Mouse (Mus musculus) kidney, adult 9 months (tissue): Measurements from ENCODE around the gene Mia2.
"Not testable (repeated sequence)": the region's sequence is repeated elsewhere in the genome, so short reads cannot be mapped to it uniquely, and the experiment has no call there.

Source experiments
- DNase-seq: peaks from one replicate; pipeline ENCODE4 v3.0.0; 2022

The Mia2 gene

GRCm38 (mm10) chr12:59095104-59096025 is at the start of gene Mia2:
Mia2 (plus strand) TSS chr12:59095799.
- peak; percentile 91 for DNase-seq

DNA sequence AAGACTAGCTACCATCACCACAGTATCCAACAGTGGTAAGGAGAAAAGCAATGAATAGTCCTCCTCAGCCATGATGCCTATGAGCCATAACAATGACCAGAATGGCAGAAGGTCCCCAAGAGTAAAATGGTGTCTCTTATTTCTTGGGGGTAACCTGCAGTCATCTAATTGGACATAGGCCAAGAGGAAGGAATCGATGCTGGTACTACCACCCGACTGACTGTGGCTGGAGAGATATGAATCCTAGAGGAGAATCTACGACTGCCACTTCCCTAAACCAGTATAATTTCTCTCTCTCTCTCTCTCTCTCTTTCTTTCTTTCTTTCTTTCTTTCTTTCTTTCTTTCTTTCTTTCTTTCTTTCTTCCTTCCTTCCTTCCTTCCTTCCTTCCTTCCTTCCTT is 43.1 kb upstream of the Mia2 start:
- no peak for DNase-seq

DNA sequence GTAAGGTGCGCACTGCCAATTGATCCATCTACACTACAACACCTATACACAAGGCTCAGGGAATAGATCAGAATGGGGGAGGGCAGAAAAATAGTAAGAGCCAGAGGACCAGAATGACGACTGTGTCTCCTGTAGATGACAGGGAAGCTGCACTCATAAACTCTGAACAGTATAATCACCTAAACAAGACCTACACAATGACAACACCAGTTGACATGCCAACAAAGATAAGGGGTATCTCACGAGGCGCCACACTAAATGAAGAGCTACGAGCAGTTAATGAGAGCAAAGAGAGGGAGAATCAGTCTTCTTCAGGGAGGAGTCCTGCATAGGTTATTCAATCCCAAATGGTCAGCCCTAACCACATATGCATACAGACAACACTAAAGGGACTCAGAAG is 42.4 kb upstream of the Mia2 start:
- no peak for DNase-seq

DNA sequence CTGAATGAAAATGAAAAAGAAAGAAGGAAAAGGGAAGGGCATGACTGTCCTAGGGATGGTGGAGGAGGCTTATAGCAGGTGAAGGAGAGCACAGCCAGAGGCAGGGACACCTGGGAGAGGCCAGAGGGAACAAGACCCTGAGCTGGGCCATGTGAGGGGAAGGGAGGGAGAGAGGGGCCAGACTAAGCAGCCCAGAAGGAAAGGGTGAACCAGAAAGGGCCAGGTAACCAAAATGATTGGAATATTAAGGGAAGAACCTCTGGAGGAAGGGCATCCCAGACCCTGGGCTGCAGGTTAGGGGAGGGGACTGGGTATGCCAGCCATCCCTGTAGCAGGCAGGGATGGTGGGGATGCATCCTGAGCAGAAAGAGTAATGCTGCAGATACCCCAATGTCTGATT is 41.6 kb upstream of the Mia2 start:
- no peak for DNase-seq

DNA sequence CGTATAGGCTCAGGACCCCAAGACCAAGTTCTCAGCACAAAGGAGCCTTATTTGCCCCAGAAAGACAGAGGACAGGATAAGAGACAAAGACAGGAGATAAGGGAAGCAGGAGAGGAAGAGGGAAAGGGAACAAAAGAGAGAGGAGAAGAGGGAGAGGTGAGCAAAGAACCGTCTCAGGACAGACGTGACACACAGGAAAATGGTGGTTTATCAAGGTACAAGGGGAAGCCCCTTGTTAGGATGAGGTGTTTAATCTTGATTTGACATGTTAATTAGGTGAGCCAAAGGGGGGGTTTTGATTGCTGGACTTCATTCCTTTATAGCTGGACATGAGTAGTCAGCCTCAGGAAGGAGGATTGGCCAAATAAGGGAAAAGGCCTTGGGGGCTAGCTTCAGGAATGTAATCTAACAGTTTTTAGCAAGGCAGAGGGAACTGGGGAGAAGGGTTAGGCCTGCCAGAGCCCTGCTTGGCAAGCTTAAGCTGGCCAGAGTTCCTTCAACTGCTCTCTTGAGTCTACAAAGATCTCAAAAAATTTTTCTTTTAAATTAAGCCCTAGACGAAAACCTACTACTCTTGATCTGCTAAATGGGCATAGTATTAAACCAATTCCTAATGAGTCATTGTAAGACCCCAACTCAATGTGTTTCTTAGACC is 40.3 kb upstream of the Mia2 start:
- DNase-seq: no peak

- no peak for DNase-seq
Observed at GRCm38 (mm10) chr12:59056222-59056621, 39.4 kb upstream of the Mia2 start.

DNA sequence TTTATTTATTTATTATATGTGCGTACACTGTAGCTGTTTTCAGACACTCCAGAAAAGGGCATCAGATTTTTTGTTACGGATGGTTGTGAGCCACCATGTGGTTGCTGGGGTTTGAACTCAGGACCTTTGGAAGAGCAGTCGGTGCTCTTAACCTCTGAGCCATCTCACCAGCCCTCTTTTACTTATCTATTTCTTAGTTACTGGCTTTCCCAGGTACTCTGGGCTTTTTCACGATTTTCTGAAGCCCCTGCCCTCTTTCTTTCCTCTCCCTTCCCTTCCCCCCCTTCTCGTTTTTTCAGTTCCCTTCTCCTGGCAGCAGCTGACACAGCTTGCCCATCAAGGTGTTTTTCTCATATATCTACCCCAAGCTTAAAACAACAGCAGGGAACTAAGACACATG is 37.4 kb upstream of the Mia2 start:
- not testable (repeated sequence) for DNase-seq

DNA sequence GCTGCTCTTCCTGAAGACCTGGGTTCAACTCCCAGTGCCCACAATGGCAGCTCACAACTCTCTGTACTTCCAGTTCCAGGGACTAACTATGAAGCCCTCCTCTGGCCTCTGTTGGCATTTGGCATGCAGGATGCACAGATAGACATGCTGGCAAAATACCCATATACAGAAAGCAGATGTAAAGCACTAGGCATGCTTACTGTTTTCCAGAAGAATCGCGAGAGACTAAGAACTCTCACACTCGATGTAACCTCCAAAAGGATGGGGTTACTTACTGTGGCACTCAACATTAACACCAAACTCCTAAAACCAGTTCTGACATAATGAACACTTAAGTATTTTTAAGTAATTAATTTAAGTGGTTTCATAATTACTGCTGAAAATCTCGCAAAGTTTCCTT is 35.3 kb upstream of the Mia2 start:
- DNase-seq: no peak

DNA sequence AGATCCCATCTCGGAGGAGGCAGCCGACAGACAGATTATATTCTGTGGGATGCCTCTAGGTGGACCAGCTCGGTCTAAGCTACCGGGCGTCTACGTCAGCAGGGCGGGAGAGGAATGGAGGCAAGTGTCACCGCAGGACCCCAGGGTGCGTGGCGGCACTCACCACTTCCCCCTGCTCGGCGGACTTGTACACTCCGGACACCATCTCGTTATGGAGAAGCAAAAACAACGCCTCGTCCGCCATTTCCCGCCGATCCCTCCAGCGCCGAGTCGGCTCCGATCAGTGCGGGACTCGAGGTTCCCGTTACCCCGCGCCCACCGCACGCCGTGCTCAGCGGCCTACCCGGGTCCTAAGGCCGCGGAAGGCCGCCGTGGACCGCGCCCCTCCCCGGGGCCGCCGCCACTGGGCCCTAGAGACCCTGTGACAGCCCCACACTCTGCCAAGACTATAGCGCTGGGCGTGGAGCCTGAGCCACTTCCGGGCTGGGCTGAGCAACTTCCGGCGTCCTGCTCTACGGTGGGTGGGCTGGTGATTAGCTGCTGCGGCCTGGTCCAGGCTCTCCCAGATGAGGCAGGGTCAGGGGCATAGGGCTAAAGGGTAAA is 34.5 kb upstream of the Mia2 start, which contains the start of gene Trappc6b:
Gene Trappc6b, minus strand, starts transcription at position 480 of the 603 bp plus-strand sequence.
- peak; percentile 76 for DNase-seq

DNA sequence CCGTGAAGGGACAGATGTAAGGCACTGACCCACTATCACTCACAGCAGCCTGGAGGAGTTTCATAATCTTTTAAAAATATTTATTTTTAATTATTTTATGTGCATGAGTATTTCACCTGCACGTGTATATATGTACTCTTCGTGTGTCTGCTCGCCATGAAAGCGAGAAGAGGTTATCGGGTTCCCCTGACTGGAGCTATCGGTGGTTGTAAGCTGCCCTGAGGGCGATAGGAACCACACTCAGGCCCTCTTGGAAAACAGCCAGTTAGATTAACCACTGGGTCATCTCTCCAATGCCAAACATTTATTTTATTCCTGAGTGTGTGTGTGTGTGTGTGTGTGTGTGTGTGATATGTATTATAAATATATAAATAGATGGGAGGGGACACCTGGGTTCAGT is 30.8 kb upstream of the Mia2 start:
- no peak for DNase-seq

GRCm38 (mm10) chr12:59065776-59066175 is 29.8 kb upstream of the Mia2 start:
- no peak for DNase-seq

GRCm38 (mm10) chr12:59066448-59067077 is 29.0 kb upstream of the Mia2 start, which contains the start of gene Pnn:
Pnn (plus strand) TSS chr12:59066884.
- DNase-seq: peak; percentile 98

DNA sequence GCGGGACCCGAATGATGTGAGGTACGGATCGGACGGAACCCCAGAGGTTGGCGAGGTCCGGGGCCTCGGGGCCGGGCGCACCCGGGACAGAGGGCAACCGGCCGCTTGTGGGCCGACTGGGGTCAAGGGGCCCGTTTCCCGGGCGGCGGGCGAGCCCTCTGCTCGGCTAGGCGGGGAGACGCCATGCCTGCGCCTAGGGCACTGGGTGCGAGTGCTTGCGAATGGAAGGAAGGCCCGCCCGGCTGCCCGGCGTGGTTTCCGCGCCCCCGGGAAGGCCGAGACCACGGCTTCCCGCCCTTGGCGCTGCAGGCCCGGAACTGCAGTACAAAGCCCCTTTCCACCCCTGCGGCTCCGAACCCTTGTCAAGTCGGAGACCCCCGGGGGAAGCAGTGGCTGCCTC is 28.5 kb upstream of the Mia2 start:
- DNase-seq: no peak

DNA sequence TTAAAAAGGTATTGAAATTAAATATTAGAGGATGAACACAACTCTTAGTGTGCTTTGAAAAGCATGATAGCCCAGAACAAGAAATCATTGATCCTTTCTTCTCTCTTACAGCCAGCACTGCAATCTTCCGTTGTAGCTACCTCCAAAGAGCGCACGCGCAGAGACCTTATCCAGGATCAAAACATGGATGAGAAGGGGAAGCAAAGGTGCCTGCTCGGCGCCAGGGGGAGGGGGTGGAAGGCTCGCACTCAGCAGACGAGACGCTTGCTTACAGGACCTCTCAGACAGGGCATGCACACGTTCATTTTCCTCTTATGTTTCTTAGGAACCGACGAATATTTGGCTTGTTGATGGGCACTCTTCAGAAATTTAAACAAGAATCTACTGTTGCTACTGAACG is 26.8 kb upstream of the Mia2 start:
- no peak for DNase-seq

DNA sequence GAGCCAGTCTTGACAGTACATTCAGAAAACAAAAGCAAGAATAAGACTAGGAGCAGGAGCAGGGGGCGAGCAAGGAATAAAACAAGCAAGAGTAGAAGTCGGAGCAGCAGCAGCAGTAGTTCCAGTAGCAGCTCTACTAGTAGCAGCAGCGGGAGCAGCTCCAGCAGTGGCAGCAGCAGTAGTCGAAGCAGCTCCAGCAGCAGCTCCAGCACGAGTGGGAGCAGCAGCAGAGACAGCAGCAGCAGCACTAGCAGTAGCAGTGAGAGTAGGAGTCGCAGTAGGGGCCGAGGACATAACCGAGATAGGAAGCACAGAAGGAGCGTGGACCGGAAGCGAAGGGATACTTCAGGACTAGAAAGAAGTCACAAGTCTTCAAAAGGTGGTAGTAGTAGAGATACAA is 23.3 kb upstream of the Mia2 start:
- DNase-seq: no peak

GRCm38 (mm10) chr12:59074052-59074451 is 21.5 kb upstream of the Mia2 start:
- DNase-seq: no peak

DNA sequence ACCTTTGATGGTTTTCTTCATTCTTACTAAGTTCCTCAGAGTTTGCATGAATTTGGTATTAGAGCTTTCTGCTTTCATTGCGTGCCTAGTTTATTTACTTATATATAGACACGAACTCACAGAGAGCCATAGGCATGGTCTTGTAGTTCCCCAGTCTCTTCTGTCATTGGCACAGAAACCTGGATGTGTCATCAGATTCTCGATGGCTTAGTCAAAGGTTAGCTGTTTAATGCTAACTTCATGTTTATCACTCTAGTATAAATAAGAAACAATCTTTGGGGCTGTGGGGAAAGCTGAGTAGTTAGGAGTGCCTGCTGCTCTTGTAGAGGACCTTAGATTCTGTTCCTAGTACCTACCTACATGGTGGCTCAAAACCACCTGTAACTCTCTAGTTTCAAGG is 18.6 kb upstream of the Mia2 start:
- no peak for DNase-seq

GRCm38 (mm10) chr12:59077883-59078282 is 17.7 kb upstream of the Mia2 start:
- no peak for DNase-seq

GRCm38 (mm10) chr12:59080461-59080860 is 15.1 kb upstream of the Mia2 start:
- no peak for DNase-seq

DNA sequence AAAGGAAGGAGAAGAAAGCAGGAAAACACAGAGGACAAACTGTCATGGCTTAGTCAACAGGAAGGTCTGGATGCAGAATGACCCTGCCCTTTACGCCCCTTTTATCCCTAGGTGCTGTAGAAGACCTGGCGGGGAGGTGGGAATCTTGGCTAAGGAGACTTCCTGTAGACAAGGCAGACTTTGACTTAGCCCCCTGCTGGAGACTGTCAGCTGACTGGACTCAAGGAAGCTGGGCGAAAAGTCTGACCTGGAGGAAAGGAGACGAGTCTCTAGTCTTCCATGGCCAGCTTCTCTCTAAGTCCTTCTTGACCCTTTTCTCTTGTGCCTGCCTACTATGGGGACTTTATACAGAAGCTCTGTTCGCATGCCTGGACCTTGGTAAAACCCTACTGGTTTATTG is 11.2 kb upstream of the Mia2 start:
- DNase-seq: peak; percentile 41

DNA sequence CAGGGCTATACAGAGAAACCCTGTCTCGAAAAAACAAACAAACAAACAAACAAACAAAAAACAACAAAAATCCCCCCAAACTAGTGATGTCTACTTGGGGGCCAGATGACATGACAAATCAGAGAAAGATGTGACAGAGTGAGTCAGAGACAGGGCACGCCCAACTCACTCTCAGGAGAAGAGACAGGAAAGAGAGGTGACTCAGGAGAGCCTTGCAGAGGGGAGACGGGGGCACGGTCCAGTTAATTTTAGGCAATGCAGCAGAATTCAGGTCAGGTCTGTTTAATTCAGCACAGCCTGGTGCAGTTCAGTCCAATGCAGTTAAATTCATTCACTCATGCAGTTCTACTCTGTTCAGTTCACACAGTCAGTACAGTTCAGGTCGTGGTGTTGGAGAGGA is 9.4 kb upstream of the Mia2 start:
- DNase-seq: peak; percentile 41

- DNase-seq: peak; percentile 17
Observed at GRCm38 (mm10) chr12:59093543-59093942, 2.1 kb upstream of the Mia2 start.

DNA sequence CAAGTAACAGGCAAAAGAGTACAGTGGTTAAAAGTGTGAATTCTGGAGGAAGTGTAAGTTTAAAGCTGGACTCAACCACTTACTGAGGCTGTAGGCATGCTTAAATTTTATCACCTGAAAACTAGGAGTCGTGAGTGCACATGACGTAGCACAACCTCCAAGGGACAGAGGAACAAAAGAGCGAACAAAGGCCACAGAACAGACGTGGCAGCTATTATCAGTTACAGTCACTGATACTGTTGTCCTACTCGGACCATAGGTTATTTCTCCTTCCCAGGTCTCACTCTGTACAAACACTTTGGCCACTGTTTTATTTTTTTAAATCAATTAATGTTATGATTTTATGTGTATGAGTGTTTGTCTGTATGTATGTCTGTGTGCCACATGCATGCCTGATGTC is 9.2 kb downstream of the Mia2 start:
- no peak for DNase-seq
